Mouse (Mus musculus) limb, embryonic 12.5 days (tissue): ENCODE data around the gene Mprip. TPM values are rescaled to one million over a fixed set of nuclear protein-coding genes. Genes with fewer than 3 reads are reported as not detected.

Source experiments
- ATAC-seq: fragments of 200-750 bp; cut with Nextera tagmentation; 2 replicates; pipeline ENCODE4 v1.8.0; 2017; ENCODE audit warnings: low read depth, moderate TSS enrichment; ENCODE audit not compliant: insufficient number of reproducible peaks, insufficient read depth, low FRiP score, low TSS enrichment
- H3K27ac ChIP-seq: fragments of 300-500 bp; sonication (generic); 2 replicates; pipeline ENCODE4 v1.5.1; 2016; ENCODE audit warnings: mild to moderate bottlenecking, moderate library complexity
- H3K27me3 ChIP-seq: fragments of 300-500 bp; sonication (generic); 2 replicates; pipeline ENCODE4 v1.6.1; 2016; ENCODE audit warnings: mild to moderate bottlenecking, moderate library complexity
- H3K36me3 ChIP-seq: fragments of 300-500 bp; sonication (generic); 2 replicates; pipeline ENCODE4 v1.6.1; 2016; ENCODE audit warnings: mild to moderate bottlenecking, moderate library complexity
- H3K4me1 ChIP-seq: fragments of 300-500 bp; sonication (generic); replicated peaks from 2 replicates; pipeline ENCODE4 v1.6.1; 2016
- H3K4me2 ChIP-seq: fragments of 300-500 bp; sonication (generic); 2 replicates; pipeline ENCODE4 v1.6.1; 2016; ENCODE audit warnings: mild to moderate bottlenecking, moderate library complexity
- H3K4me3 ChIP-seq: fragments of 300-500 bp; sonication (generic); replicated peaks from 2 replicates; pipeline ENCODE4 v1.5.1; 2016; ENCODE audit warnings: mild to moderate bottlenecking
- H3K9ac ChIP-seq: fragments of 300-500 bp; sonication (generic); replicated peaks from 2 replicates; pipeline ENCODE4 v1.6.1; 2016; ENCODE audit warnings: mild to moderate bottlenecking, moderate library complexity
- H3K9me3 ChIP-seq: fragments of 300-500 bp; sonication (generic); 2 replicates; pipeline ENCODE4 v1.6.1; 2016; ENCODE audit warnings: mild to moderate bottlenecking, moderate library complexity
- WGBS: fragments of 180-500 bp; shearing (Covaris S2); methylation state at CpG from one replicate; pipeline ENCODE4 v1.1.7; 2016; 5-methylcytosine and 5-hydroxymethylcytosine counted together
- polyA plus RNA-seq: library from polyadenylated mRNA; unstranded; fragments of >200 nt; fragmentation: Nextera tagmentation; extraction: Ambion mirVana; gene quantifications from 2 replicates; pipeline ENCODE4 v1.2.1, GENCODE M21; 2016

Mprip gene
- polyA plus RNA-seq, 1 experiment from 2014 or later = 97.2 TPM

- no peak overlapping the region for H3K4me3 ChIP-seq
- no peaks in the 10 kb centered on the region for H3K27me3 ChIP-seq
- 87% methylated on average over 2 of the region's 2 CpGs for WGBS
- no peaks in the 10 kb centered on the region for H3K9me3 ChIP-seq
- no peak overlapping the region for H3K27ac ChIP-seq
- ATAC-seq = no peak
- no peak overlapping the region for H3K4me2 ChIP-seq
- H3K36me3 ChIP-seq = peaks cover 72% of the 10 kb centered on the region
- peaks cover 11% of the 10 kb centered on the region for H3K4me1 ChIP-seq
- no peak overlapping the region for H3K9ac ChIP-seq
Measured at GRCm38 (mm10) chr11:59805656-59806055, 144.6 kb downstream of the Mprip start.

GRCm38 (mm10) chr11:59808170-59808960 lies 147.3 kb downstream of the Mprip start:
- no peaks in the 10 kb centered on the region for H3K27me3 ChIP-seq
- no peak for ATAC-seq
- H3K4me1 ChIP-seq = peaks cover 11% of the 10 kb centered on the region
- H3K9ac ChIP-seq = peak overlapping the region; percentile 94; the same call in 1 of the 2 replicates
- no peaks in the 10 kb centered on the region for H3K9me3 ChIP-seq
- H3K27ac ChIP-seq = peak overlapping the region; percentile 23; the same call in 1 of the 2 replicates
- peak overlapping the region; percentile 78 for H3K4me3 ChIP-seq
- WGBS = 71% methylated on average over 14 of the region's 14 CpGs
- H3K36me3 ChIP-seq = peaks cover 45% of the 10 kb centered on the region
- peak overlapping the region; percentile 90 for H3K4me2 ChIP-seq

- Histone ChIP-seq H3K4me1 (peaks cover 11% of the 10 kb centered on the region), H3K9me3 (no peaks in the 10 kb centered on the region), H3K4me3 (peak overlapping the region; percentile 78), H3K27me3 (no peaks in the 10 kb centered on the region), H3K4me2 (peak overlapping the region; percentile 90), H3K9ac (peak overlapping the region; percentile 94), H3K36me3 (peaks cover 37% of the 10 kb centered on the region), H3K27ac (peak overlapping the region; percentile 98)
- ATAC-seq = 0 out of 2 replicates have a peak, but pooled peaks have one; percentile 12
- WGBS = under 1% methylated on average over 15 of the region's 15 CpGs
Measured at GRCm38 (mm10) chr11:59809071-59809669, 148.1 kb downstream of the Mprip start.

- Histone ChIP-seq H3K4me2 (peak within 1 kb of the TSS; percentile 90), H3K27ac (peak within 1 kb of the TSS; percentile 98), H3K27me3 (no peaks in the 10 kb centered on the region), H3K9me3 (no peaks in the 10 kb centered on the region), H3K9ac (peak within 1 kb of the TSS; percentile 94), H3K4me3 (peak within 1 kb of the TSS; percentile 78), H3K4me1 (peaks cover 11% of the 10 kb centered on the region), H3K36me3 (peaks cover 30% of the 10 kb centered on the region)
- WGBS = under 1% methylated on average over 52 of the region's 52 CpGs
- ATAC-seq = peak; percentile 92
Measured at GRCm38 (mm10) chr11:59809670-59810474, 148.8 kb downstream of the Mprip start, which contains the start of gene Flcn. TSS of gene Flcn (minus strand) at chr11:59810016.

GRCm38 (mm10) chr11:59810480-59811158 lies 149.5 kb downstream of the Mprip start:
- peaks cover 24% of the 10 kb centered on the region for H3K36me3 ChIP-seq
- no peak; the same call in 1 of the 2 replicates for ATAC-seq
- peak overlapping the region; percentile 78 for H3K4me3 ChIP-seq
- H3K4me2 ChIP-seq = peak overlapping the region; percentile 90
- no peaks in the 10 kb centered on the region for H3K27me3 ChIP-seq
- H3K27ac ChIP-seq = peak overlapping the region; percentile 98
- H3K9me3 ChIP-seq = no peaks in the 10 kb centered on the region
- WGBS = 68% methylated on average over 14 of the region's 14 CpGs
- peaks cover 11% of the 10 kb centered on the region for H3K4me1 ChIP-seq
- H3K9ac ChIP-seq = 0 out of 2 replicates have a peak overlapping the region, but pooled peaks have one; percentile 94

- peaks cover 11% of the 10 kb centered on the region for H3K4me1 ChIP-seq
- H3K36me3 ChIP-seq = peaks cover 24% of the 10 kb centered on the region
- ATAC-seq = no peak
- H3K27me3 ChIP-seq = no peaks in the 10 kb centered on the region
- 0 out of 2 replicates have a peak overlapping the region, but pooled peaks have one; percentile 37 for H3K9ac ChIP-seq
- H3K27ac ChIP-seq = 0 out of 2 replicates have a peak overlapping the region, but pooled peaks have one; percentile 41
- no peaks in the 10 kb centered on the region for H3K9me3 ChIP-seq
- H3K4me2 ChIP-seq = no peak overlapping the region
- 59% methylated on average over 4 of the region's 4 CpGs for WGBS
- H3K4me3 ChIP-seq = no peak overlapping the region
Measured at GRCm38 (mm10) chr11:59811211-59811610, 150.1 kb downstream of the Mprip start.

GRCm38 (mm10) chr11:59813276-59813675 lies 152.2 kb downstream of the Mprip start:
- 39% methylated on average over 3 of the region's 3 CpGs for WGBS
- no peak overlapping the region for H3K4me3 ChIP-seq

GRCm38 (mm10) chr11:59814311-59814710 lies 153.2 kb downstream of the Mprip start:
- no peak overlapping the region for H3K27ac ChIP-seq
- H3K4me3 ChIP-seq = no peak overlapping the region
- H3K4me2 ChIP-seq = no peak overlapping the region
- no peaks in the 10 kb centered on the region for H3K9me3 ChIP-seq
- no peaks in the 10 kb centered on the region for H3K27me3 ChIP-seq
- ATAC-seq = no peak
- peaks cover under 1% of the 10 kb centered on the region; the same call in 1 of the 2 replicates for H3K4me1 ChIP-seq
- no peak overlapping the region for H3K9ac ChIP-seq
- 91% methylated on average over 1 of the region's 1 CpGs for WGBS
- peaks cover 38% of the 10 kb centered on the region for H3K36me3 ChIP-seq

More at GRCm38 (mm10) chr11:59813276-59813675, 152.2 kb downstream of the Mprip start:
- no peak overlapping the region for H3K4me2 ChIP-seq
- no peak overlapping the region for H3K9ac ChIP-seq
- ATAC-seq = no peak
- H3K36me3 ChIP-seq = peaks cover 28% of the 10 kb centered on the region
- H3K27ac ChIP-seq = no peak overlapping the region
- no peaks in the 10 kb centered on the region for H3K27me3 ChIP-seq
- no peaks in the 10 kb centered on the region for H3K9me3 ChIP-seq
- H3K4me1 ChIP-seq = peaks cover 10% of the 10 kb centered on the region

- WGBS = 82% methylated on average over 6 of the region's 6 CpGs
- ATAC-seq = no peak
- H3K27me3 ChIP-seq = no peaks in the 10 kb centered on the region
- H3K4me2 ChIP-seq = no peak overlapping the region
- no peaks in the 10 kb centered on the region; the same call in 1 of the 2 replicates for H3K4me1 ChIP-seq
- H3K9ac ChIP-seq = no peak overlapping the region
- H3K9me3 ChIP-seq = no peaks in the 10 kb centered on the region
- no peak overlapping the region for H3K27ac ChIP-seq
- H3K4me3 ChIP-seq = no peak overlapping the region
- peaks cover 44% of the 10 kb centered on the region for H3K36me3 ChIP-seq
Measured at GRCm38 (mm10) chr11:59814936-59815335, 153.8 kb downstream of the Mprip start.

GRCm38 (mm10) chr11:59815482-59816065 lies 154.5 kb downstream of the Mprip start:
- Histone ChIP-seq H3K9ac (no peak overlapping the region), H3K4me3 (no peak overlapping the region), H3K4me2 (no peak overlapping the region), H3K27ac (no peak overlapping the region), H3K9me3 (no peaks in the 10 kb centered on the region), H3K4me1 (no peaks in the 10 kb centered on the region; the same call in 1 of the 2 replicates), H3K36me3 (peaks cover 50% of the 10 kb centered on the region), H3K27me3 (no peaks in the 10 kb centered on the region)
- ATAC-seq = no peak
- 85% methylated on average over 6 of the region's 6 CpGs for WGBS
